Mouse (Mus musculus): ENCODE measurements around the gene Fgfr2. TPM values are rescaled to one million over a fixed set of nuclear protein-coding genes. Genes with fewer than 3 reads are reported as not detected.

The Fgfr2 gene
- polyA plus RNA-seq, 1 experiment from 2014 or later: 39.4 TPM

- H3K4me3 ChIP-seq (replicated peaks): no peak overlapping the region
- 0 out of 2 replicates have a peak, but pooled peaks cover 2% of the 10 kb centered on the region for H3K4me1 ChIP-seq (replicated peaks)
- H3K9ac ChIP-seq (replicated peaks): no peak overlapping the region
- H3K36me3 ChIP-seq: no peaks in the 10 kb centered on the region
- H3K27ac ChIP-seq: no peak overlapping the region
- no peaks in the 10 kb centered on the region for H3K27me3 ChIP-seq
- 94% methylated on average over 7 of the region's 7 CpGs for WGBS
- no peaks in the 10 kb centered on the region for H3K9me3 ChIP-seq
- no peak overlapping the region for H3K4me2 ChIP-seq (replicated peaks)
- ATAC-seq: no peak
Observed at GRCm38 (mm10) chr7:130629999-130630398, 2493.2 kb downstream of the Fgfr2 start.

DNA sequence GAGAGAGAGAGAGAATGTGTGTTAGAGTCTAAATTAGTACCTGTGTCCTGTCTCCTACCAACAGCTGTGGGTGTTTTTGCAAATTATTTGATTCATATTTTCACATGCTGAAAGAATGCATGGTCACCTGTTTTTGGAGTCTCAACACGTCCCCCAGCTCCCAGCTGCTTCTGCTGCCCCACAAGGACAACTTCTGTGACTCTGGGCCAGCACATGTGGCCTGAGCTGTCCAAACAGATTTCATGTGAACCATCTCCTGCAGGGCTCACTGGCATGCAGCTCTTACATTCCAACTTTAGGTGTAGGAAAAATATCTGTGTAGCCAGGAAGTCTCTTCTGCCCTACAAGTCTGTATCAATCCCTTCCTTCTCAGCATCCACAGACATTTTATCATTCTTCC is 2494.5 kb downstream of the Fgfr2 start:
- no peak overlapping the region for H3K4me3 ChIP-seq (replicated peaks)
- H3K4me1 ChIP-seq (replicated peaks): 0 out of 2 replicates have a peak, but pooled peaks cover 2% of the 10 kb centered on the region
- WGBS: 41% methylated on average over 1 of the region's 1 CpGs
- no peak overlapping the region for H3K27ac ChIP-seq
- ATAC-seq: no peak
- no peak overlapping the region for H3K4me2 ChIP-seq (replicated peaks)
- no peaks in the 10 kb centered on the region for H3K9me3 ChIP-seq
- no peaks in the 10 kb centered on the region for H3K27me3 ChIP-seq
- no peak overlapping the region for H3K9ac ChIP-seq (replicated peaks)
- no peaks in the 10 kb centered on the region for H3K36me3 ChIP-seq

DNA sequence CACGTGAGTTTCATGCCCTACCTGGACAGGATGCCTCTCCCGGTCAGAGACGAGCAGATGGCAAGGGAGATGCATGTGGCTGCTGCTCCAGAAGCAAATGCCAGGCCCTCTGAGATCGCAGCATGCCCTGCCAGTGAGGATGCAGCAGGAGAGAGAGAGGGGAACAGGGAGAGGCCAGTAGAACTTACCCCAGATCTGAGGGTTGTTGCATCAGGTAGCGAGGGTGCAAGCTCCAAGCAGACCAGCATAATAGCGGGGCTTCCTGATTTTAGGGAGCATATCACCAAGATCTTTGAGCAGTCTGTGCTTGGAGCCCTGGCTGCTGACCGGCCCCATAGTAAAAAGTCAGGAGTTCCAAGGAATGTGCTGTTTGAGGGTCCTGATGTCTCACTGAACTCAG is 2497.8 kb downstream of the Fgfr2 start:
- Histone ChIP-seq H3K4me2 (replicated peaks) (no peak overlapping the region), H3K36me3 (no peaks in the 10 kb centered on the region), H3K4me1 (replicated peaks) (no peaks in the 10 kb centered on the region), H3K4me3 (replicated peaks) (no peak overlapping the region), H3K27ac (no peak overlapping the region), H3K9ac (replicated peaks) (no peak overlapping the region; the same call in 1 of the 2 replicates), H3K27me3 (no peaks in the 10 kb centered on the region), H3K9me3 (no peaks in the 10 kb centered on the region)
- WGBS: 86% methylated on average over 7 of the region's 7 CpGs
- no peak for ATAC-seq

DNA sequence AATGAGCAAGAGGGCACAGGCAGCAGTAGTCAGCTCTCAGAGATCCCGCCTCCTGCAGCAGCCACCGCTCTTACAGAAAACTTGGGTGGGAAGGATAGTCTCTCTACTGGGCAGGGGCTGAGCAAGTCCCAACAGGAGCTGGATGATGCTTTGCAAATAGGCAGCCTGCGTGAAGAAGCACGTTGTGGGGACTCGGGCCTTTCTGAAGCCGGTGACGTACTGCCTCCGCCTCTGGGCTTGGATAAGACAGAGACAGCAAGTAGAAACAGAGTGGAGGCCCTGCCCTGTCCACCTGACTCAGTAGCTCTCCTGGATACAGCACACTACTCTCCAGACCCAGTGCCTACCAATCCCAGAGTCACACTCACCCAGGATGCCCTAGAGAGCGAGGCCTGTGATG is 2498.9 kb downstream of the Fgfr2 start:
- no peak overlapping the region for H3K27ac ChIP-seq
- H3K9me3 ChIP-seq: no peaks in the 10 kb centered on the region
- no peaks in the 10 kb centered on the region for H3K27me3 ChIP-seq
- no peak overlapping the region for H3K9ac ChIP-seq (replicated peaks)
- ATAC-seq: no peak
- no peaks in the 10 kb centered on the region for H3K36me3 ChIP-seq
- no peak overlapping the region for H3K4me3 ChIP-seq (replicated peaks)
- no peak overlapping the region for H3K4me2 ChIP-seq (replicated peaks)
- 89% methylated on average over 9 of the region's 9 CpGs for WGBS
- no peaks in the 10 kb centered on the region for H3K4me1 ChIP-seq (replicated peaks)

GRCm38 (mm10) chr7:130622359-130622758 is 2500.8 kb downstream of the Fgfr2 start:
- H3K9me3 ChIP-seq: no peaks in the 10 kb centered on the region
- no peak overlapping the region for H3K4me2 ChIP-seq (replicated peaks)
- peaks cover 6% of the 10 kb centered on the region; the same call in 1 of the 2 replicates for H3K4me1 ChIP-seq (replicated peaks)
- no peaks in the 10 kb centered on the region for H3K27me3 ChIP-seq
- no peak overlapping the region for H3K9ac ChIP-seq (replicated peaks)
- H3K4me3 ChIP-seq (replicated peaks): no peak overlapping the region
- H3K27ac ChIP-seq: no peak overlapping the region
- WGBS: 89% methylated on average over 4 of the region's 4 CpGs
- ATAC-seq: no peak
- H3K36me3 ChIP-seq: no peaks in the 10 kb centered on the region

DNA sequence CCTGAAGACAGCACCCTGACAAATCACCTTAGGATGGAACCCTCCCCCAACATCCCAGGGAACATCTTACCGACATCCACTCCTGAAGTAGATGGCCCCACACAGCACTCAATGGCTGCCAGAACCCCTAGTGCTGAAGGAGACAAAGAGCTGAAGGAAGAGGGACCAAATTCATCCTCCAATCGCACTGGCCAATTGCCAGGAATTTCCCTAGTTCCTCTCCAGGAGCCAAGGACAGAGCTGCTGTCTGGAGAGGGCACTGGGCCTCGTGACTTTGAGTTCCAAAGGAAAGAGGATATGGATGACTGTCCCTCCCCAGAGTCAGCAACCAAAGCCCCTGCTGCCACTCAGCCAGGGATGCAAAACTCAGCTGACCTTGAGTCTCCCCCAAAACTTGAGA is 2501.2 kb downstream of the Fgfr2 start:
- no peaks in the 10 kb centered on the region for H3K27me3 ChIP-seq
- peaks cover 6% of the 10 kb centered on the region; the same call in 1 of the 2 replicates for H3K4me1 ChIP-seq (replicated peaks)
- 56% methylated on average over 3 of the region's 3 CpGs for WGBS
- no peaks in the 10 kb centered on the region for H3K9me3 ChIP-seq
- no peak overlapping the region for H3K4me2 ChIP-seq (replicated peaks)
- H3K4me3 ChIP-seq (replicated peaks): no peak overlapping the region
- H3K9ac ChIP-seq (replicated peaks): no peak overlapping the region
- ATAC-seq: no peak
- no peaks in the 10 kb centered on the region for H3K36me3 ChIP-seq
- no peak overlapping the region for H3K27ac ChIP-seq

- H3K4me1 ChIP-seq (replicated peaks): peaks cover 6% of the 10 kb centered on the region; the same call in 1 of the 2 replicates
- no peak overlapping the region for H3K4me3 ChIP-seq (replicated peaks)
- H3K36me3 ChIP-seq: no peaks in the 10 kb centered on the region
- no peaks in the 10 kb centered on the region for H3K27me3 ChIP-seq
- 90% methylated on average over 2 of the region's 2 CpGs for WGBS
- H3K9me3 ChIP-seq: no peaks in the 10 kb centered on the region
- no peak overlapping the region for H3K4me2 ChIP-seq (replicated peaks)
- H3K9ac ChIP-seq (replicated peaks): no peak overlapping the region
- ATAC-seq: no peak
- no peak overlapping the region for H3K27ac ChIP-seq
Observed at GRCm38 (mm10) chr7:130621068-130621467, 2502.1 kb downstream of the Fgfr2 start.

DNA sequence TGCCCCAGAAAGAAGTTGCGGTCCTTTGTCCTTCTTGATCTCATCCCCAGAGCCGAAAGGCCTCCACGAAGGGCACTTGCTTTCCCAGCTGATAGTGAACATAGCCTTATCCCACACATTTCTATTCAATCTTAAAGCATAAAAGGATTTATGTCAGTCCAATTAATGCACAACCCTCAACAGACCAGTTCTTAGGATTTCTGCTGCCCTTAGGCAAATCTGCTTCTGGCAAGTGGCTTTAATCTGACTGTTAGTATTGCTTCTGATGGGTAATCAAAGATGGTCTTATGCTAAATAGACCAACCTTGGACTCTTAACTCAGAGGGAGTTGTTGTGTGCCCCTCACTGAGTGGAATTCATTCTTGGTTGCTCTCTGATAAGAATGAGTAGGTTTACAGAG is 2505.6 kb downstream of the Fgfr2 start:
- Histone ChIP-seq H3K4me1 (replicated peaks) (peaks cover 6% of the 10 kb centered on the region; the same call in 1 of the 2 replicates), H3K27me3 (no peaks in the 10 kb centered on the region), H3K4me3 (replicated peaks) (no peak overlapping the region), H3K9me3 (no peaks in the 10 kb centered on the region), H3K4me2 (replicated peaks) (no peak overlapping the region), H3K36me3 (no peaks in the 10 kb centered on the region), H3K9ac (replicated peaks) (no peak overlapping the region), H3K27ac (no peak overlapping the region)
- no peak for ATAC-seq
- WGBS: 57% methylated on average over 3 of the region's 3 CpGs

- Histone ChIP-seq H3K27me3 (no peaks in the 10 kb centered on the region), H3K27ac (no peak overlapping the region), H3K4me2 (replicated peaks) (no peak overlapping the region), H3K9ac (replicated peaks) (no peak overlapping the region), H3K9me3 (no peaks in the 10 kb centered on the region), H3K4me3 (replicated peaks) (no peak overlapping the region), H3K4me1 (replicated peaks) (peaks cover 6% of the 10 kb centered on the region; the same call in 1 of the 2 replicates), H3K36me3 (no peaks in the 10 kb centered on the region)
- WGBS: 62% methylated on average over 4 of the region's 4 CpGs
- ATAC-seq: no peak
Observed at GRCm38 (mm10) chr7:130613973-130614372, 2509.2 kb downstream of the Fgfr2 start.

- no peak overlapping the region for H3K4me3 ChIP-seq (replicated peaks)
- H3K27me3 ChIP-seq: no peaks in the 10 kb centered on the region
- H3K4me2 ChIP-seq (replicated peaks): no peak overlapping the region
- H3K27ac ChIP-seq: no peak overlapping the region
- H3K36me3 ChIP-seq: no peaks in the 10 kb centered on the region
- ATAC-seq: no peak
- H3K9ac ChIP-seq (replicated peaks): no peak overlapping the region
- 0 out of 2 replicates have a peak, but pooled peaks cover 7% of the 10 kb centered on the region for H3K4me1 ChIP-seq (replicated peaks)
- no peaks in the 10 kb centered on the region for H3K9me3 ChIP-seq
- WGBS: 71% methylated on average over 4 of the region's 4 CpGs
Observed at GRCm38 (mm10) chr7:130606958-130607357, 2516.2 kb downstream of the Fgfr2 start.

DNA sequence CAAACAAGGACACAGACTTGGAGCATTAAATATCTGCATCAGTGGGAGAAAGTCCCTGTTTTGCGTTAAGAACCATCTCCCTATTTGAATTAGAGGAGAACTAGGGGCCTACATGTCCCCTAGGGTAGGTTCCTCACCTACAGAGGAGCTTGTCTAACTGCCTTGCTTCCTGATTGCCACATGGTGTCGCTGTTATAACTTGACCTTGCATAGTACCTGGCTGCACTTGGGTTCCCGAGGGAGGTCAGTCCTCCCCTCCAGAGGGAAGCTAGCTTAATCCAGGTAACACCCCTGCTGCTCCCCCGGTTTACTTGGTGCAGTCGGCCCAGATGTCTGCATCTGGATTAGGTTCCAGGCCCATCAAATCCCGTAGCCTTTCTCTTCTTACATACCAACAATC is 2518.0 kb downstream of the Fgfr2 start:
- no peak overlapping the region for H3K4me2 ChIP-seq (replicated peaks)
- no peak overlapping the region for H3K9ac ChIP-seq (replicated peaks)
- H3K27ac ChIP-seq: no peak overlapping the region
- H3K4me1 ChIP-seq (replicated peaks): 0 out of 2 replicates have a peak, but pooled peaks cover 7% of the 10 kb centered on the region
- no peaks in the 10 kb centered on the region for H3K36me3 ChIP-seq
- WGBS: 26% methylated on average over 6 of the region's 6 CpGs
- H3K9me3 ChIP-seq: no peaks in the 10 kb centered on the region
- H3K4me3 ChIP-seq (replicated peaks): no peak overlapping the region
- ATAC-seq: no peak
- no peaks in the 10 kb centered on the region for H3K27me3 ChIP-seq

DNA sequence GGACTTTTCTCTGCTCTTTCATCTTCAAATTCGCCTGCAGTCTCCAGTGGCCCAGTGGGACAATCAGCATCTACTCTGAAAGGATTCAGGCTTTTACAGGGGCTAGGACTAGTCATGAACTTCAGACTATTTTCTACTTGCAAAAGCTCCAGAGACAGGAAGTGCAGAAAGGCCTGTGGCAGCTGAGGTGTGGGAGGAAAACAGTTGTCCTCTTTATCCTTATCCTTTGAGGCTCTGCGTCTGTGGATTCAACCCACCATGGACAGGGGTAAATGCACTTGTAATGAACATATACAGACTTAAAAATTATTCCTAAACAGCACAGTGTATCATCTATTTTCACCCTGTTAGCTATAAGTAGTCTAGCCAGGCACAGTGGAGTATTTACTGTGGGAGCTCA is 2518.8 kb downstream of the Fgfr2 start:
- Histone ChIP-seq H3K4me2 (replicated peaks) (no peak overlapping the region), H3K27me3 (no peaks in the 10 kb centered on the region), H3K36me3 (no peaks in the 10 kb centered on the region), H3K4me1 (replicated peaks) (0 out of 2 replicates have a peak, but pooled peaks cover 7% of the 10 kb centered on the region), H3K9me3 (no peaks in the 10 kb centered on the region), H3K9ac (replicated peaks) (no peak overlapping the region), H3K27ac (no peak overlapping the region), H3K4me3 (replicated peaks) (no peak overlapping the region)
- 85% methylated on average over 2 of the region's 2 CpGs for WGBS
- ATAC-seq: no peak

GRCm38 (mm10) chr7:130603556-130603955 is 2519.6 kb downstream of the Fgfr2 start:
- Histone ChIP-seq H3K9me3 (no peaks in the 10 kb centered on the region), H3K4me1 (replicated peaks) (0 out of 2 replicates have a peak, but pooled peaks cover 7% of the 10 kb centered on the region), H3K4me2 (replicated peaks) (no peak overlapping the region), H3K36me3 (no peaks in the 10 kb centered on the region), H3K27me3 (no peaks in the 10 kb centered on the region), H3K9ac (replicated peaks) (no peak overlapping the region), H3K27ac (no peak overlapping the region), H3K4me3 (replicated peaks) (no peak overlapping the region)
- ATAC-seq: no peak
- 92% methylated on average over 5 of the region's 5 CpGs for WGBS

Data from midbrain, embryonic 13.5 days (tissue).